Mouse (Mus musculus) stomach, embryonic 14.5 days (tissue): Measurements from ENCODE around the gene Rab21. TPM values are rescaled to one million over a fixed set of nuclear protein-coding genes. Genes with fewer than 3 reads are reported as not detected.

Source experiments
- ATAC-seq: fragments of 200-750 bp; cut with Nextera tagmentation; 2 replicates; pipeline ENCODE4 v1.8.0; 2017; ENCODE audit warnings: low read depth, moderate TSS enrichment; ENCODE audit not compliant: insufficient number of reproducible peaks, insufficient read depth, low FRiP score
- H3K27ac ChIP-seq: fragments of 300-500 bp; sonication (generic); 2 replicates; pipeline ENCODE4 v1.5.1; 2014; ENCODE audit warnings: mild to moderate bottlenecking, low read length, moderate library complexity, mixed read lengths
- H3K27me3 ChIP-seq: fragments of 300-500 bp; sonication (generic); 2 replicates; pipeline ENCODE4 v1.6.1; 2014; ENCODE audit warnings: low read length, control low read depth, mixed read lengths; ENCODE audit not compliant: control insufficient read depth, insufficient read depth
- H3K36me3 ChIP-seq: fragments of 300-500 bp; sonication (generic); 2 replicates; pipeline ENCODE4 v1.6.1; 2014; ENCODE audit warnings: mild to moderate bottlenecking, control low read depth, low read length, moderate library complexity, mixed read lengths; ENCODE audit not compliant: control insufficient read depth, insufficient read depth
- H3K4me1 ChIP-seq: fragments of 300-500 bp; sonication (generic); 2 replicates; pipeline ENCODE4 v1.6.1; 2014; ENCODE audit warnings: low read length, control low read depth, mixed read lengths; ENCODE audit not compliant: control insufficient read depth, insufficient read depth
- H3K4me2 ChIP-seq: fragments of 300-500 bp; sonication (generic); replicated peaks from 2 replicates; pipeline ENCODE4 v1.6.1; 2014; ENCODE audit warnings: low read depth, low read length, control low read depth
- H3K4me3 ChIP-seq: fragments of 300-500 bp; sonication (generic); 2 replicates; pipeline ENCODE4 v1.5.1; 2014; ENCODE audit warnings: low read depth, low read length, control low read depth
- H3K9ac ChIP-seq: fragments of 300-500 bp; sonication (generic); replicated peaks from 2 replicates; pipeline ENCODE4 v1.6.1; 2014; ENCODE audit warnings: low read depth, mild to moderate bottlenecking, control low read depth, low read length, moderate library complexity, mixed read lengths
- H3K9me3 ChIP-seq: fragments of 300-500 bp; sonication (generic); 2 replicates; pipeline ENCODE4 v1.6.1; 2016; ENCODE audit warnings: low read depth, low read length, control low read depth; ENCODE audit not compliant: control insufficient read depth
- WGBS: fragments of 180-500 bp; shearing (Covaris S2); extraction: QIAGEN DNeasy Blood & Tissue Kit; methylation state at CpG from one replicate; pipeline ENCODE4 v1.1.7; 2014; 5-methylcytosine and 5-hydroxymethylcytosine counted together
- polyA plus RNA-seq: library from polyadenylated mRNA; unstranded; fragments of >200 nt; fragmentation: Nextera tagmentation; extraction: Ambion mirVana; gene quantifications from 2 replicates; pipeline ENCODE4 v1.2.1, GENCODE M21; 2014

Rab21 gene
- polyA plus RNA-seq, 1 experiment from 2014 or later: 8.0 TPM

GRCm38 (mm10) chr10:115336901-115337300 lies 21.5 kb upstream of the Rab21 start:
- no peak overlapping the region for H3K4me2 ChIP-seq
- WGBS: 79% methylated on average over 4 of the region's 4 CpGs
- H3K27ac ChIP-seq: no peak overlapping the region
- H3K4me3 ChIP-seq: no peak overlapping the region
- no peaks in the 10 kb centered on the region; the same call in 1 of the 2 replicates for H3K36me3 ChIP-seq
- no peak overlapping the region for H3K9ac ChIP-seq
- ATAC-seq: no peak
- no peaks in the 10 kb centered on the region for H3K4me1 ChIP-seq
- H3K9me3 ChIP-seq: no peaks in the 10 kb centered on the region
- no peaks in the 10 kb centered on the region for H3K27me3 ChIP-seq

GRCm38 (mm10) chr10:115333528-115333927 lies 18.1 kb upstream of the Rab21 start:
- no peaks in the 10 kb centered on the region for H3K27me3 ChIP-seq
- no peaks in the 10 kb centered on the region for H3K4me1 ChIP-seq
- H3K9me3 ChIP-seq: no peaks in the 10 kb centered on the region
- no peak overlapping the region for H3K4me2 ChIP-seq
- WGBS: 80% methylated on average over 9 of the region's 9 CpGs
- H3K4me3 ChIP-seq: no peak overlapping the region
- ATAC-seq: no peak
- H3K36me3 ChIP-seq: no peaks in the 10 kb centered on the region; the same call in 1 of the 2 replicates
- H3K27ac ChIP-seq: no peak overlapping the region
- no peak overlapping the region for H3K9ac ChIP-seq

GRCm38 (mm10) chr10:115332997-115333396 lies 17.6 kb upstream of the Rab21 start:
- no peaks in the 10 kb centered on the region for H3K9me3 ChIP-seq
- H3K36me3 ChIP-seq: no peaks in the 10 kb centered on the region
- no peaks in the 10 kb centered on the region for H3K27me3 ChIP-seq
- no peak overlapping the region for H3K4me2 ChIP-seq
- no peak overlapping the region for H3K27ac ChIP-seq
- H3K4me3 ChIP-seq: no peak overlapping the region
- ATAC-seq: no peak
- no peak overlapping the region for H3K9ac ChIP-seq
- WGBS: 87% methylated on average over 4 of the region's 4 CpGs
- H3K4me1 ChIP-seq: no peaks in the 10 kb centered on the region

- Histone ChIP-seq H3K9me3 (no peaks in the 10 kb centered on the region), H3K4me1 (no peaks in the 10 kb centered on the region), H3K4me2 (no peak overlapping the region), H3K4me3 (no peak overlapping the region), H3K36me3 (no peaks in the 10 kb centered on the region), H3K9ac (no peak overlapping the region), H3K27me3 (no peaks in the 10 kb centered on the region), H3K27ac (no peak overlapping the region)
- ATAC-seq: no peak
- 85% methylated on average over 8 of the region's 8 CpGs for WGBS
Measured at GRCm38 (mm10) chr10:115332420-115332952, 17.1 kb upstream of the Rab21 start.

- Histone ChIP-seq H3K9ac (no peak overlapping the region), H3K4me2 (no peak overlapping the region), H3K9me3 (no peaks in the 10 kb centered on the region), H3K36me3 (no peaks in the 10 kb centered on the region), H3K4me1 (no peaks in the 10 kb centered on the region), H3K27ac (no peak overlapping the region), H3K4me3 (no peak overlapping the region), H3K27me3 (no peaks in the 10 kb centered on the region)
- no peak for ATAC-seq
- 76% methylated on average over 3 of the region's 3 CpGs for WGBS
Measured at GRCm38 (mm10) chr10:115329010-115329530, 13.7 kb upstream of the Rab21 start.

- no peaks in the 10 kb centered on the region for H3K9me3 ChIP-seq
- H3K4me2 ChIP-seq: no peak overlapping the region
- no peaks in the 10 kb centered on the region for H3K4me1 ChIP-seq
- no peak overlapping the region for H3K4me3 ChIP-seq
- H3K27me3 ChIP-seq: no peaks in the 10 kb centered on the region
- H3K9ac ChIP-seq: no peak overlapping the region
- no peak overlapping the region for H3K27ac ChIP-seq
- 76% methylated on average over 6 of the region's 6 CpGs for WGBS
- no peak for ATAC-seq
- no peaks in the 10 kb centered on the region for H3K36me3 ChIP-seq
Measured at GRCm38 (mm10) chr10:115328514-115328913, 13.1 kb upstream of the Rab21 start.

- no peaks in the 10 kb centered on the region for H3K4me1 ChIP-seq
- whole genome bisulfite sequencing: 7% methylated on average over 6 of the region's 6 CpGs
- H3K27me3 ChIP-seq: no peaks in the 10 kb centered on the region
- H3K9me3 ChIP-seq: no peaks in the 10 kb centered on the region
- no peak overlapping the region for H3K9ac ChIP-seq
- no peak overlapping the region for H3K4me3 ChIP-seq
- no peak overlapping the region for H3K27ac ChIP-seq
- ATAC-seq: no peak
- no peaks in the 10 kb centered on the region for H3K36me3 ChIP-seq
- no peak overlapping the region for H3K4me2 ChIP-seq
Measured at GRCm38 (mm10) chr10:115323295-115323694, 7.9 kb upstream of the Rab21 start.

GRCm38 (mm10) chr10:115321317-115322035 lies 6.1 kb upstream of the Rab21 start:
- Histone ChIP-seq H3K9ac (no peak overlapping the region), H3K27me3 (no peaks in the 10 kb centered on the region), H3K9me3 (no peaks in the 10 kb centered on the region), H3K4me1 (no peaks in the 10 kb centered on the region), H3K4me3 (no peak overlapping the region), H3K27ac (no peak overlapping the region), H3K36me3 (no peaks in the 10 kb centered on the region), H3K4me2 (no peak overlapping the region)
- 84% methylated on average over 5 of the region's 5 CpGs for WGBS
- no peak for ATAC-seq
